Mouse (Mus musculus) testis, adult 10 weeks (tissue): ENCODE results near the gene Fbxw24. TPM values are rescaled to one million over a fixed set of nuclear protein-coding genes. Genes with fewer than 3 reads are reported as not detected.

Source experiments
- polyA plus RNA-seq: library from polyadenylated mRNA; stranded (reverse); fragments of 350-450 nt; fragmentation: Illumina TruSeq; extraction: RNeasy Lipid Tissue Mini Kit (QIAGEN cat#74804); gene quantifications from one replicate; pipeline ENCODE4 v1.2.3, GENCODE M21; 2014; ENCODE audit warnings: low read depth, low replicate concordance

The Fbxw24 gene
- 0.14 TPM for polyA plus RNA-seq

DNA sequence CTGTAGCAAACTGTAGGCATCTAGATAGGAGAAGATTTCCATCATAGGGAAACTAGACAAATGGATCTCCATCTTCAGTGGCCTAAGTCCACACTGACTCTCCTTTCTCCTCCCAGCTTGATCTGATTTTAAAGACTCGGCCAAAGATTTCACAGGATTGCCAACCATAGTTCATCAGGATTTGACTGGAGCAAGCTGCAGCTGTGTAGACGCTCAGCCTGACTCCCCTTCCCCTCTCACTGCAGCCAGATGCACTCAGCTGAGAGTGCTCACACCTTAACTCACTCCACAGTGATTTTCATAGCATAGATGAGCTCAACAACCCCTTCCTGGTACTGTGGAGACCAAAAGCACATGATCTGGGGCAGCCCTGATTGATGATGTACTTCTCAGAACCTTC is at the start of gene Fbxw24:
Fbxw24 (minus strand) TSS at position 101 of the 400 bp plus-strand sequence.

DNA sequence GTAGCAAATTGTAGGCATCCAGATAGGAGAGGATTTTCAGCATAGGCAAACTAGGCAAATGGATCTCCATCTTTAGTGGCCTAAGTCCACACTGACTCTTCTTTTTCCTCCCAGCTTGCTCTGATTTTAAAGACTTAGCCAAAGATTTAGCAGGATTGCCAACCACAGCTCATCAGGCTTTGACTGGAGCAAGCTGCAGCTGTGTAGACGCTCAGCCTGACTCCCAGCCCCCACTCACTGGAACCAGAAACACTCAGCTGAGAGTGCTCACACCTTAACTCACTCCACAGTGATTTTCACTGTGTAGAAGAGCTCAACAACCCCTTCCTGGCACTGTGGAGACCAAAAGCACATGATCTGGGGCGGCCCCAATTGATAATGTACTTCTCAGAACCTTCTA is 38.7 kb upstream of the Fbxw24 start, which contains the start of gene Fbxw25:
Fbxw25 (minus strand) TSS at position 101 of the 400 bp plus-strand sequence.

DNA sequence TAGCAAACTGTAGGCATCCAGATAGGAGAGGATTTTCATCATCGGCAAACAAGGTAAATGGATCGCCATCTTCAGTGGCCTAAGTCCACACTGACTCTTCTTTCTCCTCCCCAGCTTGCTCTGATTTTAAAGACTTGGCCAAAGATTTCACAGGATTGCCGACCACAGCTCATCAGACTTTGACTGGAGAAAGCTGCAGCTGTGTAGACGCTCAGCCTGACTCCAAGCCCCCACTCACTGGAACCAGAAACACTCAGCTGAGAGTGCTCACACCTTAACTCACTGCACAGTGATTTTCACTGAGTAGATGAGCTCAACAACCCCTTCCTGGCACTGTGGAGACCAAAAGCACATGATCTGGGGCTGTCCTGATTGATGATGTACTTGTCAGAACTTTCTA is 57.7 kb downstream of the Fbxw24 start, which contains the start of gene Fbxw15:
Fbxw15 (minus strand) TSS at position 101 of the 400 bp plus-strand sequence.

Other genes with a start within 250 kb of the Fbxw24 start
- gene Fbxw22, start 221.8 kb downstream of the Fbxw24 start, polyA plus RNA-seq, result not detected
- not detected for gene Fbxw16, start 176.9 kb downstream of the Fbxw24 start, polyA plus RNA-seq
- not detected for gene Fbxw19, start 130.2 kb downstream of the Fbxw24 start, polyA plus RNA-seq
- gene Fbxw15, start 57.8 kb downstream of the Fbxw24 start, polyA plus RNA-seq, result 0.28 TPM
- 0.14 TPM for gene Fbxw25, start 38.6 kb upstream of the Fbxw24 start, polyA plus RNA-seq
- gene Fbxw18, start 76.6 kb upstream of the Fbxw24 start, polyA plus RNA-seq, result 7.8 TPM
- 1.6 TPM for gene Fbxw26, start 120.0 kb upstream of the Fbxw24 start, polyA plus RNA-seq
- gene Fbxw27, start 164.6 kb upstream of the Fbxw24 start, polyA plus RNA-seq, result 59.5 TPM
- gene Spink8, start 186.2 kb upstream of the Fbxw24 start, polyA plus RNA-seq, result 10.0 TPM
- 15.1 TPM for gene Nme6, start 206.7 kb upstream of the Fbxw24 start, polyA plus RNA-seq
- gene Camp, start 223.6 kb upstream of the Fbxw24 start, polyA plus RNA-seq, result not detected
- gene Cdc25a, start 249.5 kb upstream of the Fbxw24 start, polyA plus RNA-seq, result 43.8 TPM